Mouse (Mus musculus) liver, adult 2 months (tissue): Measurements from ENCODE around the gene Nr5a2.

Source experiments
- CTCF ChIP-seq: fragments of 200-500 bp; IDR thresholded peaks from 2 replicates; pipeline ENCODE4 v1.5.1; 2011; ENCODE audit warnings: low read depth, low read length, control low read depth
- POLR2A ChIP-seq: fragments of 200-500 bp; IDR thresholded peaks from 2 replicates; pipeline ENCODE4 v1.6.1; 2011; ENCODE audit warnings: low read length, control low read depth; ENCODE audit not compliant: insufficient read depth; ENCODE audit errors: extremely low read depth

GRCm38 (mm10) chr1:136840512-136840911 lies 119.7 kb downstream of the Nr5a2 start:
- no peak for TF ChIP-seq POLR2A
- TF ChIP-seq CTCF, result no peak
